Mouse (Mus musculus): ENCODE results near the gene Gzmm. TPM values are rescaled to one million over a fixed set of nuclear protein-coding genes. Genes with fewer than 3 reads are reported as not detected.

The Gzmm gene
- polyA plus RNA-seq, 1 experiment from 2014 or later = 0.45 TPM

DNA sequence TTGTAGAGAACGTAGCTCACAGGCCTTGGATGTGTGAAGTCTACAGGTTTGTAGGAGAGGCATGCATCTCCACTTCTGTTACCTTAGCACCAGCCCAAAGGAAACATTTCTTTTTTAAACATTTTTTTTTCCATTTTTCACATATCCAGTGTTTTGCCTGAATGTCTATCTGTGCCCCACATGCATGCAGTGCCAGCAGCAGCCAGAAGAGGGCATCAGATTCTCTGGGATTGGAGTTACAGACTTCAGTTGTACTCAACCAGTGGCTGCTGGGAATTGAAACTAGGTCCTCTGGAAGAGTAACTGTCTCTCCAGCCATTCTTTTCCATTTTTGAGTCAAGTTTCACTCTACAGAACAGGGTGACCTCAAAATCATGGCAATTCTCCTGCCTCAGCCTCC, 43.7 kb downstream of the Gzmm start:
- peaks cover 13% of the 10 kb centered on the region for H3K27me3 ChIP-seq (ENCODE audit: control insufficient read depth, insufficient read depth, low read length)

DNA sequence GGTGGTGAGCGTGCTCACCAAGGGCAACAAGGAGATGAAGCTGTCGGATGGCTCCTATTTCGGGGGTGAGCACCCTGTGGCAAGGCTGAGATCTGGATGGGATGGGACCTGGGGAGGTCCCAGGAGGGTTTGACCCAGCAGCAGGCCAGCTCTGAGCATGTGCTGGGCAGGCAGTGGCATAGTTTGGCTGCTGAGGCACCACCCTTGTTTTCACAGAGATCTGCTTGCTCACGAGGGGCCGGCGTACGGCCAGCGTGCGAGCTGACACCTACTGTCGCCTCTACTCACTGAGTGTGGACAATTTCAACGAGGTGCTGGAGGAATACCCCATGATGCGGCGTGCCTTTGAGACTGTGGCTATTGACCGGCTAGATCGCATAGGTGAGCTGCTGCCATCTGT, 45.0 kb downstream of the Gzmm start:
- Histone ChIP-seq H3K9me3 (ENCODE audit: control insufficient read depth, low read length) (peaks cover 14% of the 10 kb centered on the region), H3K9ac (ENCODE audit: low read length) (no peak overlapping the region), H3K4me1 (ENCODE audit: control insufficient read depth, insufficient read depth, low read length) (no peaks in the 10 kb centered on the region), H3K27me3 (ENCODE audit: control insufficient read depth, insufficient read depth, low read length) (peaks cover 13% of the 10 kb centered on the region), H3K4me2 (ENCODE audit: low read depth, severe bottlenecking) (no peak overlapping the region), H3K4me3 (ENCODE audit: low read depth, low read length) (no peak overlapping the region), H3K36me3 (ENCODE audit: control insufficient read depth, insufficient read depth, low read length) (peaks cover 33% of the 10 kb centered on the region), H3K27ac (replicated peaks; ENCODE audit: low read depth, low read length) (no peak overlapping the region)
- ATAC-seq (ENCODE audit: insufficient number of reproducible peaks, low FRiP score, low TSS enrichment, low read depth) (no peak), DNase-seq (ENCODE audit: low spot score) (no peak)
- 93% methylated on average over 15 of the region's 15 CpGs for WGBS

More for the DNA sequence above, 43.7 kb downstream of the Gzmm start:
- ATAC-seq (ENCODE audit: insufficient number of reproducible peaks, low FRiP score, low TSS enrichment, low read depth) = no peak
- 96% methylated on average over 1 of the region's 1 CpGs for WGBS
- DNase-seq (ENCODE audit: low spot score) = no peak
- H3K4me1 ChIP-seq (ENCODE audit: control insufficient read depth, insufficient read depth, low read length) = no peaks in the 10 kb centered on the region
- no peak overlapping the region for H3K4me3 ChIP-seq (ENCODE audit: low read depth, low read length)
- H3K27ac ChIP-seq (replicated peaks; ENCODE audit: low read depth, low read length) = no peak overlapping the region
- H3K9ac ChIP-seq (ENCODE audit: low read length) = no peak overlapping the region
- H3K36me3 ChIP-seq (ENCODE audit: control insufficient read depth, insufficient read depth, low read length) = peaks cover 20% of the 10 kb centered on the region
- H3K4me2 ChIP-seq (ENCODE audit: low read depth, severe bottlenecking) = no peak overlapping the region
- H3K9me3 ChIP-seq (ENCODE audit: control insufficient read depth, low read length) = peaks cover under 1% of the 10 kb centered on the region; the same call in 1 of the 2 replicates

DNA sequence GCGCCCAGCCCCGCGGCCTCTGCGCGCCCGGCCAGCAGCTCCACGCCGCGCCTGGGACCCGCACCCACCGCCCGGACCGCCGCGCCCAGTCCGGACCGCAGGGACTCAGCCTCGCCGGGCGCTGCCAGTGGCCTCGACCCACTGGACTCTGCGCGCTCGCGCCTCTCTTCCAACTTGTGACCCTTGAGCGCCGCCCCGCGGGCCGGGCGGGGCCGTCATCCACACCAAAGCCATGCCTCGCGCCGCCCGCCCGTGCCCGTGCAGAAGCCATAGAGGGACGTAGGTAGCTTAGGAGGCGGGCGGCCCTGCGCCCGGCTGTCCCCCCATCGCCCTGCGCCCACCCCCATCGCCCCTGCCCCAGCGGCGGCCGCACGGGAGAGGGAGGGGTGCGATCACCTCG, 46.5 kb downstream of the Gzmm start:
- no peak for DNase-seq (ENCODE audit: low spot score)
- WGBS = 19% methylated on average over 40 of the region's 52 CpGs
- H3K4me3 ChIP-seq (ENCODE audit: low read depth, low read length) = no peak overlapping the region
- no peaks in the 10 kb centered on the region for H3K4me1 ChIP-seq (ENCODE audit: control insufficient read depth, insufficient read depth, low read length)
- ATAC-seq (ENCODE audit: insufficient number of reproducible peaks, low FRiP score, low TSS enrichment, low read depth) = no peak
- H3K27ac ChIP-seq (replicated peaks; ENCODE audit: low read depth, low read length) = no peak overlapping the region
- H3K9me3 ChIP-seq (ENCODE audit: control insufficient read depth, low read length) = peaks cover 28% of the 10 kb centered on the region
- peaks cover 13% of the 10 kb centered on the region for H3K27me3 ChIP-seq (ENCODE audit: control insufficient read depth, insufficient read depth, low read length)
- H3K9ac ChIP-seq (ENCODE audit: low read length) = no peak overlapping the region
- H3K36me3 ChIP-seq (ENCODE audit: control insufficient read depth, insufficient read depth, low read length) = peaks cover 49% of the 10 kb centered on the region
- 0 out of 2 replicates have a peak overlapping the region, but pooled peaks have one; percentile 12 for H3K4me2 ChIP-seq (ENCODE audit: low read depth, severe bottlenecking)

DNA sequence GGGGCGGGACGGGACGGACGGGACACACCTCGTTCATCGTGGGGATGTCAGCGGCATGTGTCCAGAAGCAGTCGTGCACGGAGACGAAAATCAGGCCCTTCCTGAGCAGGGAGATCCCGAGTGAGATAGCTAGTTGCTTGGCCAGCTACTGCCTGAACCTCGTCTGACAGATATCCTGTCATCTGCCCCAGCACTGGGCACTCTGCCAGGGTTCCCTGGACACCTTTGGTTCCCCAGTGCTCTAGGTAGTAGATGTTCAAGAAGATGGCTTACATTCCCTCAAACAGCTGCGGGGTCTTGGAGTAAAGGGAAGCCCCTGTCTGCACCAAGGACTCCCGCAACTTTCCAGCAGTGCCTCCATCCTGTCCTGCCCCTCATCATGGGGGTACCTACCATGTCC, 47.9 kb downstream of the Gzmm start:
- H3K36me3 ChIP-seq (ENCODE audit: control insufficient read depth, insufficient read depth, low read length) = peaks cover 56% of the 10 kb centered on the region
- WGBS = 87% methylated on average over 14 of the region's 14 CpGs

DNA sequence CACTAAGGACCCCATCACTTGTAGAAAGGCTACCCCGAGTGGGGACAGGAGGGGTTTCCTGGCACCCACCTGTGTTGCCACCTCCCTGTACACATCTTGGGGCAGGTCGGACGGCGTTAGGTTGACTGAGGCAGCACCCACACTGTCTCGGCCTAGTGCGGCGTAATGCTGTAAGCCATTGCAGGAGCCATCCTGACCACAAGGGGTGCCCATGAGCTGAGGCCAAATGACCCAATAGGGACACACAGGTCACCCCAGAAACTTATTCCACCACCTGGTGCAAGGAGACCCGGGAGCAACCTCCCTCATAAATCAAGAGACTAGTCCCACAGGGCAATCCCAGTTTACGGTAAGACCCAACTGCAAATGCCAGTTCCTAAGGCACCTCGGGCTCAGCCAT, 49.4 kb downstream of the Gzmm start:
- H3K4me2 ChIP-seq (ENCODE audit: low read depth, severe bottlenecking) = no peak overlapping the region
- peaks cover 13% of the 10 kb centered on the region for H3K27me3 ChIP-seq (ENCODE audit: control insufficient read depth, insufficient read depth, low read length)
- WGBS = 91% methylated on average over 10 of the region's 10 CpGs
- peaks cover 33% of the 10 kb centered on the region for H3K9me3 ChIP-seq (ENCODE audit: control insufficient read depth, low read length)
- no peak overlapping the region for H3K9ac ChIP-seq (ENCODE audit: low read length)
- H3K27ac ChIP-seq (replicated peaks; ENCODE audit: low read depth, low read length) = no peak overlapping the region
- DNase-seq (ENCODE audit: low spot score) (no peak), ATAC-seq (ENCODE audit: insufficient number of reproducible peaks, low FRiP score, low TSS enrichment, low read depth) (no peak)
- H3K36me3 ChIP-seq (ENCODE audit: control insufficient read depth, insufficient read depth, low read length) = peaks cover 59% of the 10 kb centered on the region
- H3K4me1 ChIP-seq (ENCODE audit: control insufficient read depth, insufficient read depth, low read length) = no peaks in the 10 kb centered on the region
- no peak overlapping the region for H3K4me3 ChIP-seq (ENCODE audit: low read depth, low read length)

More for the DNA sequence above, 47.9 kb downstream of the Gzmm start:
- Histone ChIP-seq H3K4me2 (ENCODE audit: low read depth, severe bottlenecking) (no peak overlapping the region), H3K4me3 (ENCODE audit: low read depth, low read length) (no peak overlapping the region), H3K9me3 (ENCODE audit: control insufficient read depth, low read length) (peaks cover 33% of the 10 kb centered on the region), H3K27ac (replicated peaks; ENCODE audit: low read depth, low read length) (no peak overlapping the region), H3K27me3 (ENCODE audit: control insufficient read depth, insufficient read depth, low read length) (peaks cover 13% of the 10 kb centered on the region), H3K4me1 (ENCODE audit: control insufficient read depth, insufficient read depth, low read length) (no peaks in the 10 kb centered on the region), H3K9ac (ENCODE audit: low read length) (no peak overlapping the region)
- DNase-seq (ENCODE audit: low spot score) (no peak), ATAC-seq (ENCODE audit: insufficient number of reproducible peaks, low FRiP score, low TSS enrichment, low read depth) (no peak)

DNA sequence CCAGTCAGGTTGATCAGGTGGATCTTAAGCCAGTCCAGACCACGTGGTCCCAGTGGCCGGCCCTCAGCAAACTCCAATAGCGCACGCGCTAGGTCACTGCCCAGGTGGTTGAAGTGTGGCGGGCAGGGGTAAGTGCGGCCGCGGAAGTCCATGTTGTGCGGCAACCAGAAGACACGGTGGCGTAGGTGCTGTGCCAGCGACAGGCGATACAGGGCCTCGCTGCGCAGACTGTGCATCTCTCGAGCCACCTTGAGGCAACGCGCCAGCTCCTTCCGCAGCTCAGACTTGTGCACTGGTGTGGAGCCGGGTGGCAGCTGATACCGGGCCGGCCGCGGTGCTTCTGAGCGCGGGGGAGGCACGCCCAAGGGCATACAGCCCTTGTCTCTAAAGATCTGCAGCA, 50.4 kb downstream of the Gzmm start:
- Histone ChIP-seq H3K4me3 (ENCODE audit: low read depth, low read length) (no peak overlapping the region), H3K27ac (replicated peaks; ENCODE audit: low read depth, low read length) (no peak overlapping the region), H3K9me3 (ENCODE audit: control insufficient read depth, low read length) (peaks cover 33% of the 10 kb centered on the region), H3K36me3 (ENCODE audit: control insufficient read depth, insufficient read depth, low read length) (peaks cover 62% of the 10 kb centered on the region), H3K4me2 (ENCODE audit: low read depth, severe bottlenecking) (no peak overlapping the region), H3K9ac (ENCODE audit: low read length) (no peak overlapping the region), H3K27me3 (ENCODE audit: control insufficient read depth, insufficient read depth, low read length) (peaks cover 13% of the 10 kb centered on the region), H3K4me1 (ENCODE audit: control insufficient read depth, insufficient read depth, low read length) (no peaks in the 10 kb centered on the region)
- WGBS = 97% methylated on average over 28 of the region's 28 CpGs
- DNase-seq (ENCODE audit: low spot score) = no peak
- no peak for ATAC-seq (ENCODE audit: insufficient number of reproducible peaks, low FRiP score, low TSS enrichment, low read depth)

DNA sequence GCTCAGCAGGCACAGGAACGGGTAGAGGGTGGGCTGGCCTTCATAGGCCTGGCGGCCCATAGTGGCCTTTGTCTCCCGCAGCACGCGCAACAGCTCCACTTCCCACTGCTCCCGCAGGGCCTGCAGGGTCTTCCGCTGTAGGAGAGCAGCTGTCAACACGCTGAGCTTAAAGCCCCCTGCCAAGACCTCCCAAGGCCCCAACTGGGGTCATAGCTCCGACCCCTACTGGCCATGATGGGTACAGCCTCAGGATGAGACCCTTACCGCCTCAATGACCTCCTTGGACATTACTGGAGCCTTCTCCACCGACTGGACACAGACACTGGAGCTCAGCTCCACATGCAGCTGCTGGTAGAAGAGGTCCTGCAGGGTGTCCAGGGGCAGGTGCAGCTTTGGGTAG, 52.0 kb downstream of the Gzmm start:
- no peak for ATAC-seq (ENCODE audit: insufficient number of reproducible peaks, low FRiP score, low TSS enrichment, low read depth)
- Histone ChIP-seq H3K4me2 (ENCODE audit: low read depth, severe bottlenecking) (no peak overlapping the region), H3K4me3 (ENCODE audit: low read depth, low read length) (no peak overlapping the region), H3K27ac (replicated peaks; ENCODE audit: low read depth, low read length) (no peak overlapping the region), H3K4me1 (ENCODE audit: control insufficient read depth, insufficient read depth, low read length) (peaks cover 3% of the 10 kb centered on the region; the same call in 1 of the 2 replicates), H3K27me3 (ENCODE audit: control insufficient read depth, insufficient read depth, low read length) (peaks cover 5% of the 10 kb centered on the region), H3K36me3 (ENCODE audit: control insufficient read depth, insufficient read depth, low read length) (peaks cover 58% of the 10 kb centered on the region), H3K9me3 (ENCODE audit: control insufficient read depth, low read length) (peaks cover 33% of the 10 kb centered on the region), H3K9ac (ENCODE audit: low read length) (no peak overlapping the region)
- WGBS = 84% methylated on average over 11 of the region's 11 CpGs
- DNase-seq (ENCODE audit: low spot score) = no peak

DNA sequence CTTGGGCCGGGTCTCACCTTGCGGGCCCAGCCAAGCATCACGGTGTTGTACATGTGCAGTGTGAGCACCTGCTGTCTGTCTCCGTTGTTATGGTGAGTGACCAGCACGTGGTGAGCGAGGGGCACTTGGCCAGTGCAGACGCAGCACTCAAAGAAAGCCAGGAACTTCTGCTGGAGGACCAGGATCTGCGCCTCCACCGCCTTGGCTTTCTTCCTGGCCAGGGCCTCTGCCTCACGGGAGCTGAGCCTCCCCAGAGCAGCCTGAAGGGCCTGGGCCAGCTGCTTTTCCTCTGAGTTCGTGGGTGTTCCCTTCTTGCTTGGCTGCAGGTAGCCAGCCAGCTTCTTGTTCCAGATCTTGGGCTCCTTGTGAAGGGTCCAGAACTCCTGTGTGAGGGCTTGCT, 54.3 kb downstream of the Gzmm start:
- DNase-seq (ENCODE audit: low spot score) = no peak
- peaks cover 35% of the 10 kb centered on the region for H3K36me3 ChIP-seq (ENCODE audit: control insufficient read depth, insufficient read depth, low read length)

More for the DNA sequence above, 54.3 kb downstream of the Gzmm start:
- Histone ChIP-seq H3K4me3 (ENCODE audit: low read depth, low read length) (no peak overlapping the region), H3K9me3 (ENCODE audit: control insufficient read depth, low read length) (peaks cover 25% of the 10 kb centered on the region), H3K4me1 (ENCODE audit: control insufficient read depth, insufficient read depth, low read length) (peaks cover 3% of the 10 kb centered on the region; the same call in 1 of the 2 replicates), H3K4me2 (ENCODE audit: low read depth, severe bottlenecking) (no peak overlapping the region), H3K27ac (replicated peaks; ENCODE audit: low read depth, low read length) (no peak overlapping the region), H3K9ac (ENCODE audit: low read length) (no peak overlapping the region), H3K27me3 (ENCODE audit: control insufficient read depth, insufficient read depth, low read length) (no peaks in the 10 kb centered on the region)
- WGBS = 92% methylated on average over 11 of the region's 11 CpGs
- ATAC-seq (ENCODE audit: insufficient number of reproducible peaks, low FRiP score, low TSS enrichment, low read depth) = no peak

All from limb, embryonic 11.5 days (tissue).